Mouse (Mus musculus): ENCODE data around the gene Klrb1c. TPM values are rescaled to one million over a fixed set of nuclear protein-coding genes. Genes with fewer than 3 reads are reported as not detected.
"Not testable (repeated sequence)": the region's sequence is repeated elsewhere in the genome, so short reads cannot be mapped to it uniquely, and the experiment has no call there.

Gene Klrb1c
- polyA plus RNA-seq, 1 experiment from 2014 or later, result not detected

- H3K27me3 ChIP-seq (ENCODE audit: low read depth, poor library complexity, severe bottlenecking); H3K9me3 ChIP-seq (replicated peaks); H3K4me1 ChIP-seq; H3K27ac ChIP-seq; H3K4me3 ChIP-seq; H3K36me3 ChIP-seq: not testable (repeated sequence)
- WGBS, result 71% methylated on average over 7 of the region's 7 CpGs
- DNase-seq (ENCODE audit: low spot score), result peak; percentile 64
These were observed 16.0 kb upstream of the Klrb1c start for GRCm38 (mm10) chr6:128804823-128805640.

GRCm38 (mm10) chr6:128802999-128803857 lies 14.2 kb upstream of the Klrb1c start:
- peak; percentile 99 for DNase-seq (ENCODE audit: low spot score)
- peak overlapping the region; percentile 53 for H3K4me3 ChIP-seq
- peaks cover 8% of the 10 kb centered on the region for H3K4me1 ChIP-seq
- peak overlapping the region; percentile 72; the same call in 1 of the 2 replicates for H3K27ac ChIP-seq
- WGBS, result 10% methylated on average over 26 of the region's 26 CpGs
- no peaks in the 10 kb centered on the region for H3K36me3 ChIP-seq
- no peaks in the 10 kb centered on the region for H3K27me3 ChIP-seq (ENCODE audit: low read depth, poor library complexity, severe bottlenecking)
- no peaks in the 10 kb centered on the region for H3K9me3 ChIP-seq (replicated peaks)

- no peak for DNase-seq (ENCODE audit: low spot score)
- 15% methylated on average over 10 of the region's 10 CpGs for WGBS
- no peaks in the 10 kb centered on the region for H3K27me3 ChIP-seq (ENCODE audit: low read depth, poor library complexity, severe bottlenecking)
These were observed 13.5 kb upstream of the Klrb1c start for GRCm38 (mm10) chr6:128802557-128802956.

GRCm38 (mm10) chr6:128800696-128801095 lies 11.7 kb upstream of the Klrb1c start:
- DNase-seq (ENCODE audit: low spot score); H3K36me3 ChIP-seq: not testable (repeated sequence)
- 86% methylated on average over 5 of the region's 5 CpGs for WGBS

More at GRCm38 (mm10) chr6:128802557-128802956, 13.5 kb upstream of the Klrb1c start:
- peak overlapping the region; percentile 72; the same call in 1 of the 2 replicates for H3K27ac ChIP-seq
- peak overlapping the region; percentile 53 for H3K4me3 ChIP-seq
- no peaks in the 10 kb centered on the region for H3K9me3 ChIP-seq (replicated peaks)
- peaks cover 14% of the 10 kb centered on the region for H3K4me1 ChIP-seq
- no peaks in the 10 kb centered on the region for H3K36me3 ChIP-seq

GRCm38 (mm10) chr6:128799896-128800270 lies 10.9 kb upstream of the Klrb1c start:
- 26% methylated on average over 7 of the region's 7 CpGs for WGBS
- H3K36me3 ChIP-seq, result no peaks in the 10 kb centered on the region
- peak overlapping the region; percentile 79; the same call in 1 of the 2 replicates for H3K27ac ChIP-seq
- no peak for DNase-seq (ENCODE audit: low spot score)
- H3K4me1 ChIP-seq, result peaks cover 14% of the 10 kb centered on the region
- no peaks in the 10 kb centered on the region for H3K9me3 ChIP-seq (replicated peaks)
- peak overlapping the region; percentile 61 for H3K4me3 ChIP-seq
- no peaks in the 10 kb centered on the region for H3K27me3 ChIP-seq (ENCODE audit: low read depth, poor library complexity, severe bottlenecking)

More at GRCm38 (mm10) chr6:128800696-128801095, 11.7 kb upstream of the Klrb1c start:
- H3K4me3 ChIP-seq; H3K27me3 ChIP-seq (ENCODE audit: low read depth, poor library complexity, severe bottlenecking); H3K9me3 ChIP-seq (replicated peaks); H3K27ac ChIP-seq: not testable (repeated sequence)
- H3K4me1 ChIP-seq, result peaks cover 14% of the 10 kb centered on the region

- not testable (repeated sequence) for H3K27me3 ChIP-seq (ENCODE audit: low read depth, poor library complexity, severe bottlenecking); H3K9me3 ChIP-seq (replicated peaks); H3K36me3 ChIP-seq
- Histone ChIP-seq H3K27ac (peak overlapping the region; percentile 79), H3K4me3 (peak overlapping the region; percentile 61), H3K4me1 (peaks cover 14% of the 10 kb centered on the region)
- DNase-seq (ENCODE audit: low spot score), result peak; percentile 93
- WGBS, result under 1% methylated on average over 49 of the region's 49 CpGs
These were observed 10.3 kb upstream of the Klrb1c start for GRCm38 (mm10) chr6:128799144-128799895.

- not testable (repeated sequence) for H3K27me3 ChIP-seq (ENCODE audit: low read depth, poor library complexity, severe bottlenecking); H3K9me3 ChIP-seq (replicated peaks); H3K36me3 ChIP-seq
- H3K27ac ChIP-seq, result peak overlapping the region; percentile 75; the same call in 1 of the 2 replicates
- H3K4me3 ChIP-seq, result peak overlapping the region; percentile 61
- H3K4me1 ChIP-seq, result peaks cover 15% of the 10 kb centered on the region
- peak; percentile 91 for DNase-seq (ENCODE audit: low spot score)
- WGBS, result under 1% methylated on average over 20 of the region's 20 CpGs
These were observed 9.7 kb upstream of the Klrb1c start for GRCm38 (mm10) chr6:128798772-128799143.

GRCm38 (mm10) chr6:128797936-128798771 lies 9.1 kb upstream of the Klrb1c start:
- H3K27ac ChIP-seq, result peak overlapping the region; percentile 58
- H3K36me3 ChIP-seq, result no peaks in the 10 kb centered on the region
- H3K4me3 ChIP-seq, result peak overlapping the region; percentile 61
- H3K4me1 ChIP-seq, result peaks cover 17% of the 10 kb centered on the region
- DNase-seq (ENCODE audit: low spot score), result peak; percentile 56
- 17% methylated on average over 15 of the region's 15 CpGs for whole genome bisulfite sequencing
- H3K27me3 ChIP-seq (ENCODE audit: low read depth, poor library complexity, severe bottlenecking), result no peaks in the 10 kb centered on the region
- no peaks in the 10 kb centered on the region for H3K9me3 ChIP-seq (replicated peaks)

- Histone ChIP-seq H3K4me3 (peak overlapping the region; percentile 61), H3K27me3 (ENCODE audit: low read depth, poor library complexity, severe bottlenecking) (no peaks in the 10 kb centered on the region), H3K27ac (no peak overlapping the region), H3K36me3 (no peaks in the 10 kb centered on the region), H3K9me3 (replicated peaks) (no peaks in the 10 kb centered on the region), H3K4me1 (peaks cover 14% of the 10 kb centered on the region)
- whole genome bisulfite sequencing, result 79% methylated on average over 12 of the region's 12 CpGs
- no peak for DNase-seq (ENCODE audit: low spot score)
These were observed 8.3 kb upstream of the Klrb1c start for GRCm38 (mm10) chr6:128797185-128797905.

- WGBS, result 72% methylated on average over 8 of the region's 8 CpGs
These were observed 7.4 kb upstream of the Klrb1c start for GRCm38 (mm10) chr6:128796321-128796955.

GRCm38 (mm10) chr6:128793734-128794133 lies 4.7 kb upstream of the Klrb1c start:
- no peak overlapping the region for H3K4me3 ChIP-seq
- H3K36me3 ChIP-seq, result no peaks in the 10 kb centered on the region
- 53% methylated on average over 6 of the region's 6 CpGs for WGBS
- H3K4me1 ChIP-seq, result peaks cover 14% of the 10 kb centered on the region
- H3K27ac ChIP-seq, result no peak overlapping the region
- no peak for DNase-seq (ENCODE audit: low spot score)
- H3K9me3 ChIP-seq (replicated peaks), result no peaks in the 10 kb centered on the region
- H3K27me3 ChIP-seq (ENCODE audit: low read depth, poor library complexity, severe bottlenecking), result no peaks in the 10 kb centered on the region

More at GRCm38 (mm10) chr6:128796321-128796955, 7.4 kb upstream of the Klrb1c start:
- Histone ChIP-seq H3K27ac (no peak overlapping the region), H3K27me3 (ENCODE audit: low read depth, poor library complexity, severe bottlenecking) (no peaks in the 10 kb centered on the region), H3K9me3 (replicated peaks) (no peaks in the 10 kb centered on the region), H3K36me3 (no peaks in the 10 kb centered on the region), H3K4me3 (no peak overlapping the region), H3K4me1 (peaks cover 14% of the 10 kb centered on the region)
- DNase-seq (ENCODE audit: low spot score), result no peak
